Mouse (Mus musculus) embryonic facial prominence, embryonic 13.5 days (tissue): ENCODE results near the gene Ccdc183. TPM values are rescaled to one million over a fixed set of nuclear protein-coding genes. Genes with fewer than 3 reads are reported as not detected.

Source experiments
- ATAC-seq: fragments of 200-750 bp; cut with Nextera tagmentation; 2 replicates; pipeline ENCODE4 v1.8.0; 2017; ENCODE audit warnings: low read depth; ENCODE audit not compliant: insufficient number of reproducible peaks, insufficient read depth, low FRiP score, low TSS enrichment
- H3K27ac ChIP-seq: fragments of 300-500 bp; sonication (generic); 2 replicates; pipeline ENCODE4 v1.5.1; 2015; ENCODE audit warnings: moderate library complexity, mild to moderate bottlenecking, inconsistent platforms
- H3K27me3 ChIP-seq: fragments of 300-500 bp; sonication (generic); 2 replicates; pipeline ENCODE4 v1.6.1; 2015; ENCODE audit warnings: mild to moderate bottlenecking, inconsistent platforms
- H3K36me3 ChIP-seq: fragments of 300-500 bp; sonication (generic); 2 replicates; pipeline ENCODE4 v1.6.1; 2015; ENCODE audit warnings: mild to moderate bottlenecking, inconsistent platforms
- H3K4me1 ChIP-seq: fragments of 300-500 bp; sonication (generic); 2 replicates; pipeline ENCODE4 v1.6.1; 2015; ENCODE audit warnings: inconsistent platforms
- H3K4me2 ChIP-seq: fragments of 300-500 bp; sonication (generic); 2 replicates; pipeline ENCODE4 v1.6.1; 2015; ENCODE audit warnings: moderate library complexity, mild to moderate bottlenecking, inconsistent platforms
- H3K4me3 ChIP-seq: fragments of 300-500 bp; sonication (generic); 2 replicates; pipeline ENCODE4 v1.5.1; 2015; ENCODE audit warnings: mild to moderate bottlenecking, inconsistent platforms
- H3K9ac ChIP-seq: fragments of 300-500 bp; sonication (generic); 2 replicates; pipeline ENCODE4 v1.6.1; 2015; ENCODE audit warnings: mild to moderate bottlenecking, inconsistent platforms
- H3K9me3 ChIP-seq: fragments of 300-500 bp; sonication (generic); 2 replicates; pipeline ENCODE4 v1.6.1; 2016; ENCODE audit warnings: inconsistent platforms
- WGBS: fragments of 180-500 bp; shearing (Covaris S2); methylation state at CpG from one replicate; pipeline ENCODE4 v1.1.7; 2015; ENCODE audit warnings: mixed read lengths; 5-methylcytosine and 5-hydroxymethylcytosine counted together
- polyA plus RNA-seq: library from polyadenylated mRNA; unstranded; fragments of >200 nt; fragmentation: Nextera tagmentation; extraction: Ambion mirVana; gene quantifications from 2 replicates; pipeline ENCODE4 v1.2.1, GENCODE M21; 2015

Gene Ccdc183
- polyA plus RNA-seq, 1 experiment from 2014 or later = 0.31 TPM

- no peak overlapping the region for H3K4me2 ChIP-seq
- WGBS = 58% methylated on average over 12 of the region's 12 CpGs
- peak overlapping the region; percentile 9; the same call in 1 of the 2 replicates for H3K27ac ChIP-seq
Measured at GRCm38 (mm10) chr2:25582466-25583119, 34.9 kb downstream of the Ccdc183 start.

GRCm38 (mm10) chr2:25581901-25582301, 35.6 kb downstream of the Ccdc183 start:
- no peak for ATAC-seq
- no peak overlapping the region for H3K27ac ChIP-seq
- 30% methylated on average over 6 of the region's 6 CpGs for WGBS
- peak overlapping the region; percentile 81; the same call in 1 of the 2 replicates for H3K4me2 ChIP-seq
- peaks cover 41% of the 10 kb centered on the region for H3K36me3 ChIP-seq
- no peaks in the 10 kb centered on the region for H3K9me3 ChIP-seq
- no peak overlapping the region for H3K4me3 ChIP-seq
- peak overlapping the region; percentile 58; the same call in 1 of the 2 replicates for H3K9ac ChIP-seq
- H3K27me3 ChIP-seq = peaks cover 47% of the 10 kb centered on the region
- peaks cover 59% of the 10 kb centered on the region for H3K4me1 ChIP-seq

More at GRCm38 (mm10) chr2:25582466-25583119, 34.9 kb downstream of the Ccdc183 start:
- Histone ChIP-seq H3K36me3 (peaks cover 48% of the 10 kb centered on the region), H3K4me1 (peaks cover 52% of the 10 kb centered on the region), H3K9ac (0 out of 2 replicates have a peak overlapping the region, but pooled peaks have one; percentile 32), H3K27me3 (peaks cover 40% of the 10 kb centered on the region), H3K4me3 (no peak overlapping the region), H3K9me3 (no peaks in the 10 kb centered on the region)
- no peak for ATAC-seq

GRCm38 (mm10) chr2:25581294-25581864, 36.1 kb downstream of the Ccdc183 start, which contains the start of gene Ajm1:
Ajm1 (minus strand) TSS chr2:25581757.
- H3K4me2 ChIP-seq = peak within 1 kb of the TSS; percentile 81
- 5% methylated on average over 19 of the region's 19 CpGs for WGBS
- H3K4me1 ChIP-seq = peaks cover 59% of the 10 kb centered on the region
- peak; percentile 33; the same call in 1 of the 2 replicates for ATAC-seq
- H3K27ac ChIP-seq = peak within 1 kb of the TSS; percentile 9; the same call in 1 of the 2 replicates
- H3K9ac ChIP-seq = peak within 1 kb of the TSS; percentile 58
- H3K9me3 ChIP-seq = no peaks in the 10 kb centered on the region
- H3K36me3 ChIP-seq = peaks cover 36% of the 10 kb centered on the region
- peaks cover 52% of the 10 kb centered on the region for H3K27me3 ChIP-seq
- H3K4me3 ChIP-seq = peak within 1 kb of the TSS; percentile 45

GRCm38 (mm10) chr2:25580621-25581101, 36.8 kb downstream of the Ccdc183 start:
- Histone ChIP-seq H3K9ac (no peak overlapping the region), H3K36me3 (peaks cover 29% of the 10 kb centered on the region), H3K4me1 (peaks cover 65% of the 10 kb centered on the region), H3K27me3 (peaks cover 59% of the 10 kb centered on the region), H3K9me3 (no peaks in the 10 kb centered on the region), H3K4me2 (peak overlapping the region; percentile 81), H3K27ac (no peak overlapping the region), H3K4me3 (peak overlapping the region; percentile 45)
- 42% methylated on average over 6 of the region's 6 CpGs for WGBS
- no peak for ATAC-seq

GRCm38 (mm10) chr2:25579737-25580460, 37.6 kb downstream of the Ccdc183 start:
- no peaks in the 10 kb centered on the region for H3K9me3 ChIP-seq
- H3K9ac ChIP-seq = peak overlapping the region; percentile 46; the same call in 1 of the 2 replicates
- 4% methylated on average over 27 of the region's 27 CpGs for WGBS
- H3K4me2 ChIP-seq = peak overlapping the region; percentile 53
- peaks cover 21% of the 10 kb centered on the region for H3K36me3 ChIP-seq
- H3K27me3 ChIP-seq = peaks cover 60% of the 10 kb centered on the region
- no peak for ATAC-seq
- no peak overlapping the region for H3K27ac ChIP-seq
- peaks cover 69% of the 10 kb centered on the region for H3K4me1 ChIP-seq
- H3K4me3 ChIP-seq = peak overlapping the region; percentile 32

GRCm38 (mm10) chr2:25578796-25579736, 38.4 kb downstream of the Ccdc183 start:
- no peak for ATAC-seq
- Histone ChIP-seq H3K27me3 (peaks cover 60% of the 10 kb centered on the region), H3K27ac (no peak overlapping the region), H3K4me1 (peaks cover 71% of the 10 kb centered on the region), H3K4me2 (peak overlapping the region; percentile 53), H3K9ac (peak overlapping the region; percentile 46; the same call in 1 of the 2 replicates), H3K36me3 (peaks cover 13% of the 10 kb centered on the region), H3K4me3 (peak overlapping the region; percentile 32), H3K9me3 (no peaks in the 10 kb centered on the region)
- 6% methylated on average over 77 of the region's 77 CpGs for WGBS

DNA sequence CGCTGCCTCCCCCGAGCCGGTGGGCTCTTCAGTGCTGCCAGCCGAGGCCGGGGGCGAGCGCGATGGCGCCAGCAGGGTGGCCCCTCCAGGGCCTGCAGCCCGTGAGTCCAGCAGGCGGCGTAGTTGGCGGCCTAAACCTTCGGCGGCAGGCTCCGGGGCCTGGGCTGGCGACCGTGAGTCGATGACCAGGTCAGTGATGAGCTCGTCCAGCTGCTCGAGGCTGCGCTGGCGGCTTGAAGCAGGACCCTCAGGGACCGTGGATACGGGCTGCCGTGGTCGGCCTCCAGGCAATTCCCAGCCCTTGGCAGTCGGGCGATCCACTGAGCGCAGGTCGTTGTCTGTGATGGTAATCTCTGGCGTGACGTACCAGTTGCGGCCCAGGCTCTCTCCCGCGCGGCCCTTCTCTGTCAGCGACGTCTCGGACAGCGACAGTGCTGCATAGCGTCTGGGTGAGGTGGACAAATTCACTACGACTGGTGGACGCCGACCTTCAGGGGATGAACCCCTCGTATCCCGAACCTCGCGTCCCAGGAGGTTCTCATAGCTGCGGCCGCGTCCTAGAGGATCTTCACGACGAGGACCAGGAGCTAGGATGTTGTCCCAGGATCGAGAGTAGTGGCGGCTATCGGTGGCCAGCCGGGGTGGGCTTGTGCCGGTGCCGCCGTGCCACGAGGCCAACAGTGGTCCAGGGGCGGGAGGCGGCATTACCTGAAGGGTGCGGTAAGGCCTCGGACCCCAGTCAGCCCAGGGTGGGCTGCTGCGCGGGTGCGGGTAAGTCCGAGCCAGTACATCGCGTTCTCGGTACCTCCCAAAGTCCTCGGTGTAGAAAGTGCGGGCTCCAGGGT, 39.3 kb downstream of the Ccdc183 start:
- H3K27me3 ChIP-seq = peaks cover 60% of the 10 kb centered on the region
- peak overlapping the region; percentile 32 for H3K4me3 ChIP-seq
- peak overlapping the region; percentile 58 for H3K9ac ChIP-seq
- H3K4me1 ChIP-seq = peaks cover 80% of the 10 kb centered on the region
- WGBS = 5% methylated on average over 75 of the region's 75 CpGs
- no peak overlapping the region for H3K27ac ChIP-seq
- H3K9me3 ChIP-seq = no peaks in the 10 kb centered on the region
- no peak for ATAC-seq
- H3K36me3 ChIP-seq = peaks cover 6% of the 10 kb centered on the region
- peak overlapping the region; percentile 53 for H3K4me2 ChIP-seq

- H3K4me2 ChIP-seq = peak overlapping the region; percentile 53
- peak overlapping the region; percentile 58 for H3K9ac ChIP-seq
- no peaks in the 10 kb centered on the region for H3K9me3 ChIP-seq
- H3K4me1 ChIP-seq = peaks cover 75% of the 10 kb centered on the region
- no peak overlapping the region for H3K27ac ChIP-seq
- WGBS = 13% methylated on average over 92 of the region's 92 CpGs
- H3K27me3 ChIP-seq = peaks cover 60% of the 10 kb centered on the region
- H3K4me3 ChIP-seq = peak overlapping the region; percentile 32
- H3K36me3 ChIP-seq = peaks cover 10% of the 10 kb centered on the region; the same call in 1 of the 2 replicates
- ATAC-seq = no peak
Measured at GRCm38 (mm10) chr2:25576965-25577891, 40.2 kb downstream of the Ccdc183 start.

DNA sequence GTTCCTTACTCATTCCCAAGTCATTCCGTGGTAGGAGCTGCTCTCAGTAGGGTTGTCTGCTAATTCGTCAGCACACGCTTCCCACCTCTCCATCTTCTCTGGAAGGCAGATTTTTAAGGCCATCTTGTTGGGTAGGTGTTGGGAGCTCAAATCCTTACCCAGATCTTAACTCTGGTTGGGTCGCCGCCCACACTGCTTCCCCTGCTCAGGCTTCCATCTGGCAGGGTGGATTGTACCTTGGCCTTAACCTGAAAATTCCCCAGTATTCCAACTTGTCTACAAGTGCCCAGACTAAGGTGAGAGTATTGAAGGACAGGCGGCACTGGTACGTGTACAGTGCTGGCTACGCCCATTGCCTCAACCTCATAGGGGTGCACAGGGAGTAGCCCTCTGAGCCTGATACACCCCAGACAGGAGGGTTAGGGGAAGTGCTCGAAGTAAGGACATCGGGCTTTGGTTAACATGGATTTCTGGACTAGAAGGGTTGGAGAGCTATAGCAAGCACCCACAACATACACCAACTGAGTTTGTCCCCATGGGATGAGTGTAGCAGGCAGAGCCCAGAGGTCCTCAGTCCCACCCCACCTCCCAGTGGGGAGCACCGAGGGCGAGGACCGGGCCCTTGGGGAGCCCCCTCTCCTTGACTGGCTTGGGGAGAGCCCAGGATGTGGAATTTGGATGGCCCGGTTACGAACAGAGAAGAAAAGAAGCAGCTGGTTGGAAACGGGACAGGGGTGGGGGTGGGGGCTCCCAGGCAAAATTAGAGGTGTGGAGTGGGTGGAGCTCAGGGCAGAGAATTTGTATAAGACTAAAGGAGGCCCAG, 41.2 kb downstream of the Ccdc183 start:
- H3K4me2 ChIP-seq = peak overlapping the region; percentile 95
- WGBS = 78% methylated on average over 16 of the region's 16 CpGs
- peaks cover 67% of the 10 kb centered on the region for H3K4me1 ChIP-seq
- peaks cover 56% of the 10 kb centered on the region for H3K27me3 ChIP-seq
- H3K4me3 ChIP-seq = peak overlapping the region; percentile 64; the same call in 1 of the 2 replicates
- H3K27ac ChIP-seq = no peak overlapping the region
- no peaks in the 10 kb centered on the region for H3K9me3 ChIP-seq
- peaks cover 18% of the 10 kb centered on the region for H3K36me3 ChIP-seq
- H3K9ac ChIP-seq = peak overlapping the region; percentile 78
- ATAC-seq = no peak
